Mouse (Mus musculus) ES-Bruce4 (cell line): ENCODE results near the gene Kat7.

Experiments
- CTCF ChIP-seq: IDR thresholded peaks from one replicate; pipeline ENCODE4 v1.8.1; 2011; ENCODE audit warnings: low read depth, low read length
- EP300 ChIP-seq: IDR thresholded peaks from 2 replicates; pipeline ENCODE4 v1.6.1; 2011; ENCODE audit warnings: low read depth, low read length; ENCODE audit not compliant: insufficient read depth
- POLR2A ChIP-seq: IDR thresholded peaks from one replicate; pipeline ENCODE4 v1.8.1; 2011; ENCODE audit warnings: low read length; ENCODE audit not compliant: insufficient read depth

DNA sequence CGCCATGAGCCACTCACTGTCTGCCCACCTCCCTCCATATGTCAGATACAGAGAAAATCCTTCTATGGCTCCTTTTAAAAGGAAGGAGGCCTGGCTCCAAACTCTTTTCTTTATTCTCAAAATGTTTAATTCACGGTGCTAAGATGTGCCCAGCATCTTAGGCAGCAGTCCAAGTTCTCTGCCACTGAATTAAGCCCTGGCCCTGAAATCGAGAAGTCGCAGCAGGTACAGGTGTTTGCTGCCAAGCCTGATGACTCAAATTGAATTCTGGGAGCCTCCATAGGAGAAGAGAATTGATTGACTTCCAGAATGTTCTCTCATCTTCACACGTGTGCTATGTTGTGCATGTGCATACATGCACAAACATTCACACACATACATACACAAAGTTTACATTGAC lies 27.7 kb downstream of the Kat7 start:
- TF ChIP-seq CTCF: no peak
- TF ChIP-seq POLR2A: no peak
- TF ChIP-seq EP300: no peak
